Mouse (Mus musculus) megakaryocyte progenitor cell, adult 5-6 weeks (primary cell): ENCODE data around the gene Babam2. TPM values are rescaled to one million over a fixed set of nuclear protein-coding genes. Genes with fewer than 3 reads are reported as not detected.
A peak's percentile ranks its signal among the peaks of the same experiment; 100 is the strongest.

Experiments used
- ATAC-seq: replicated peaks from 2 replicates; pipeline ENCODE4 v1.8.0; 2016; ENCODE audit warnings: mild to moderate bottlenecking, moderate TSS enrichment, inconsistent platforms; ENCODE audit not compliant: poor library complexity
- total RNA-seq, 2 experiments: library from RNA; stranded (forward) in 1 of 2; stranded (reverse) in 1 of 2; fragments of 157-497, 149-512 nt in 1 of 2; fragments of 200-1000 nt in 1 of 2; gene quantifications; 2 replicates each; pipeline versions ENCODE4 v1.2.3 to v1.2.4; 2015 to 2017

Babam2 gene
- total RNA-seq, 2 experiments from 2014 or later = 37.7 to 117 TPM

DNA sequence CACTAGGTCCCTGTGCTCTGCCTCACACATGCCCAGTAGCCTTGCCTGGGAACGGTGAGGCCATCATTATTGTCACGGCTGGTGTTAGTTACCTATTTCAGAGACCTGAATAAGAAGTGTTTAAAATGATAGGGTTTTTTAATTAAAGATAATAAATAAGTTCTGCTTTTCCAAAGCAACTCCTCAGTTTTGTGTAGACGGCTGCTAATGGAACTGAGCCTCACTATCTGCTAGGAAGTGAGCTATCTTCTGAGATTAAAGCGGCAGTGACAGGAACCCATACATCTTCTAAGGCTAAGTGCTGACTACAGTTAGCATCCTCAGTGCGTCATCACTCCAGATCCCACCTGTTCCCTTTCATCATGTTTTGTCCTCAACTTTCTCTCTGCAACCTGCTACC, 284.6 kb downstream of the Babam2 start:
- ATAC-seq = no peak

GRCm38 (mm10) chr5:31983161-31983560, 285.7 kb downstream of the Babam2 start:
- ATAC-seq = no peak

- ATAC-seq = 0 out of 2 replicates have a peak, but pooled peaks have one; percentile 6
Measured at GRCm38 (mm10) chr5:31983817-31984368, 286.4 kb downstream of the Babam2 start.

GRCm38 (mm10) chr5:31984369-31984961, 287.0 kb downstream of the Babam2 start:
- peak; percentile 79 for ATAC-seq

DNA sequence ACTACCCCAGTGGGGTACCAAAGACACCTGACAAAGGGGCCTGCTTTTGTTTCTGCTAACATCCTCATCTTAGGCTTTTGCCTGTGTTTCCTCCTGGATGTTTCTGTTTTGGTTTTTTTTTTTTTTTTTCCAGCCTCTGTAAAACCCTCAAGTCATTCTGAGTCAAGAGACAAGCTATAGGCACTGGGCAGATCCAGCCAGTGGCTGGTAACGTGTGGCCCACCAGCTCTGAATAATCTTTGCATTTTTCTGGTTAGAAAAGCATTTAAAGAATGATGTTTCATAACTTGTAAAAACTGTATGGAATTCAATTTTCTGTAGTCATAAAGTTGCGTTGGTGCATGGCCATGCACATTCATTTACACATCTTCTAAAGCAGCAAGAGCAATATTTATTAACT, 287.5 kb downstream of the Babam2 start:
- ATAC-seq = no peak

DNA sequence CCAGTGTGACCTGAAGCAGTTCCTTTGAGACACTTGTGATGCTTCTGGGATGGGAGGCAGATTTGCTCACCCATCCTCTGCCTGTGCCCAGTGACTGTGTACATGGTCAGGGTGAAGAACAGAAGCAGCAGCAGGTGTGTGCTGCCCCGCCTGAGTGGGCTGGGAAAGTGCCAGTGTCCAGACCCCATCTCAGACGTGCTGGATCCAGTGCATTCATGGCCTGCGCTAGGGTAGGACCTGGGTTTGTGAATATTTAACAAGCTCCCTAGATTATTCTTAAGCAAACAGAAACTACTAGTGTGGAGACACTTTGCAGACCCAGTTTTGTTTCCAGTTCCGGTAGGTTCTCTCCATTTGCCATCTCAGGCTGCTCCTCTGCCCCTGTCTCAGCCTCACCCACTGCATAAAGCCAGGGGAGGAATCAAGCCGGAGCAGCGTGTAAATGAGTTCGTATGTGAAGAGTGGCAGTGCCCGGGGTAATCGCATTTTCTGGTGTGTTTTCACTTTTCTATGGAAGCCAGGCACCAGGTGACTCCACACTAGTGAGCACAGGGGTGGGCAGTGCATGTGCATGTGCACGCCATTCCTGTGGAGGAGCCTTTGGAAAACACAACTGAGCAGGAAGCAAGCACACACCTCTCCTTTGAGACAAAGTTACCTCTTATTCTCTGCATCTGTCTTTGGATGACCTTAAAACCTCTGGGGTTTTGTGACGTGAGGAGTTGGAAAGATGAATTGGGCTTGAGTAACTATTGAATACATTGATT, 290.2 kb downstream of the Babam2 start:
- no peak for ATAC-seq

GRCm38 (mm10) chr5:31997189-31997954, 299.9 kb downstream of the Babam2 start:
- no peak for ATAC-seq

DNA sequence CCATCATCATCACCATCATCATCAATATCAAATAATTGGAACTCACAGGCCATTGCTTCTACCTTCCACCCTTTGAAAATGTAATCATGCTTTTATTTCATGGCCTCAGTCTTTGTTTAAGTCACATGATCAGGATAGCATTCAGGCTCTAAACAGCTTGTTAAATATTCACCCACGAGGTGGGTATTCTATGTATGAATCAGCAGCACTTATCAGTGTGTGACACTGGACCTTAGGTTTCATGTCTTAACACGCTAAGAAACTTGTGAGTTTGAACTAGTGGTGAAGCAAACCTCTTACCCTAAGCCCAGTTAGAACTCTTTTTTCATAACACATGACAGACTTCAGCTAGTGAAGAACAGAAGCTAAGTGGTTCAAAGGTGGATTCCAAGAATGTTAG, 301.3 kb downstream of the Babam2 start:
- ATAC-seq = no peak

GRCm38 (mm10) chr5:32000076-32000475, 302.6 kb downstream of the Babam2 start:
- no peak for ATAC-seq

GRCm38 (mm10) chr5:32001266-32001665, 303.8 kb downstream of the Babam2 start:
- no peak for ATAC-seq

- no peak for ATAC-seq
Measured at GRCm38 (mm10) chr5:32001771-32002170, 304.3 kb downstream of the Babam2 start.

DNA sequence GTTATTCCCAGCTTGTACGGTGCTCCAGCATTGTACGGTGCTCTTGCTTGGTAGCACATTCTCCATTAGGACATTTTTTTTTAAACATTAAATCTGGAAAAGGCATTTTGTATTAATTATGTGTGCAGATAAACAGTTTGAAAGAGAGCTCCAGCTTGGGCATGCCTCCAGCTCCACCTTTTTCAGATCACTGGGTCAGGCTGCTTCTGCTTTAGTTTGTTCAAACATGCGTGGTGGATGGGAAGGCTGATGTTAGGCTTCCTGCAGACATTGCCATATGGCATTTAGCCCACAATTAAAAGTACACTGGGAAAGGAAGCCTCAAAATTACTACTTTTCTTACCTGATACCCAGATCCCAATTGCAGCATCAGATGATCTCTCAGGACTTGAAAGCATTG, 310.9 kb downstream of the Babam2 start:
- ATAC-seq = no peak

- no peak for ATAC-seq
Measured at GRCm38 (mm10) chr5:32010056-32010455, 312.6 kb downstream of the Babam2 start.

- no peak for ATAC-seq
Measured at GRCm38 (mm10) chr5:32013053-32013452, 315.6 kb downstream of the Babam2 start.

DNA sequence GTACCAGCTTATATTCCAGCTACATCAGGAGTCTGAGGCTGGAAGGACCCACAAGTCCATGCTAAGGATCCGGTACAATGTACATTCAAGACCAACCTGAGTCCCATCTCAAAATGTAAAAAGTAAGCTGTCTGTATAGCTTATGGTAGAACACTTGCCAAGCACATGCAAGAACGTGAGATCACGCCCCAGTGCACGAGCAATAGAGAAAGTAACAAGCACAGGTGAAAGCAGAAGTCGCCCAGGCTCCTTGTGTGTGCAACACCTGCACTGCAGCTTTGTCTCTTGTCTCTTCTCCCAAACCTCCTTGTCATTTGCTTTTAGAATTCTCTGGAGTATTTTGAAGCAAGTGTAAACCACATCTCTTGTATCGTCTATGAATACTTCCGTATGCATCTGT, 317.3 kb downstream of the Babam2 start:
- no peak for ATAC-seq

DNA sequence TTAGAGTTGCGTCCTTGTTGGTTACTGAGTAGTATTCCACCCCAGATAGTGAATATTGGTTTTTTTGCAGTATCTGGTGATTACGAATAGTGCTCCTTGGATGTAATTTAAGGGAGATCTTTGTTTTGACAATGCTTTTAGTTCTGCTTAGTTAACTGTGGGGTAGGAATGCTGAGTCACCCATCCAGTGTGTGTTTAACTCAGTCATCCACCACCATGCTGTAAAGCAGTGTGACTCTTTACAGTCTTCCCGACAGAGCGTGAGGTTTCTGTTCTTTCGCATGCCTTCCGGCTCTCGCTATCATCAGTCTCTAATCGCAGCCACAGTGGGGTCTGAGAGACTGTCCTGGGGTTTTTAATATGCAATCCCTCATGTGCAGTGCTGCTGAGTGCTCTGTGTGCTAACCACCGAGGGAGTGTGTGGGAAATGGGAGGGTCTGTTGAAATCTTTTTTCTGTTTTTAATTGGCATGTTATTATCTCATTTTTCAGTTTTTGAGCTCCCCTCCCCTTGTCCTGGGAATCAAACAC, 318.5 kb downstream of the Babam2 start:
- ATAC-seq = peak; percentile 63

GRCm38 (mm10) chr5:32017686-32018085, 320.2 kb downstream of the Babam2 start:
- no peak for ATAC-seq

DNA sequence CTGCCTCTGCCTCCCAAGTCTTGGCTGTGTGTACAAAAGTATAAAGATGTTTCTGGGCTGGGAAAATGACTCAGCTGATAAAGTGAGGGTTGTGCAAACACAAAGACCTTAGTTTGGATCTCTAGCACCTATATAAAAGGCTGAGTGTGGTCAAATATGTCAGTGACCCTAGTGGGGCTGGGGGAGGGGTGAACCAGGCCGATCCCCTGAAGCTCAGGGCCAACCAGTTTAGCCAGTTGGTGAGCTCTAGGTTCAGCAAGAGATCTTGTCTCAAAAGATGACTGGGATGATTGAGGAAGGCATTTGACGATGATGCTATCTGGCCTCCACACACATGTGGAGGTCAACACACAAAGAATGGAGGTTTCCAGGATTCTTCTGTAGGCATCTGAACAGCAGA, 320.8 kb downstream of the Babam2 start:
- ATAC-seq = no peak

DNA sequence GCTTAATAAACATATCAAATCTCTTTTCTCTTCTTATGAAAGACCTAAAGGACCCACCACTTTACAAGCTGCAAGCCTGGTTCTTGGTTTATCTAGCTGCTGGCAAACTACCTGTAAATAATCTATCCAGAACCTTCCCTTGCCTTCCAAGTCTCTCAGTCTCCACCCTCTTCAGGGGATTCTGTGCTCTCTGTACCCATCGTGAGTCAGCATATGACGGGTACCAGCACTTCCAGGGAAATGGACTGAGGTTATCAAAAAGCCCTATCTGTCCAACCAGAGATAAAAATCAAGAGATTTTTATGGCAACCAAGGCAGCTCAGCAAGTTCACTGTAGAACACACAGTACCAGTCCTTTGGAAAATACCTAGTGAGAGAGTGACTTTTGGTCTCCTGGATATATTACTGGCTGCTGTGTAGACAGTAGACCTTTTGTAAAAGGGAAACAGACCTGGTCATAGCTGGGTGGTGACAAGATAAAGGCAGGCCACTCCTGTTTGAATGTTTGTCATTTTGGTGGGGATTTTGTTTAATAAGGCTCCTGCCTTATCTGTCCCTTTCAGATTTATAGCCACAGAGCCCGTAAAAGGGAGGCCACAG, 332.4 kb downstream of the Babam2 start:
- 0 out of 2 replicates have a peak, but pooled peaks have one; percentile 20 for ATAC-seq

DNA sequence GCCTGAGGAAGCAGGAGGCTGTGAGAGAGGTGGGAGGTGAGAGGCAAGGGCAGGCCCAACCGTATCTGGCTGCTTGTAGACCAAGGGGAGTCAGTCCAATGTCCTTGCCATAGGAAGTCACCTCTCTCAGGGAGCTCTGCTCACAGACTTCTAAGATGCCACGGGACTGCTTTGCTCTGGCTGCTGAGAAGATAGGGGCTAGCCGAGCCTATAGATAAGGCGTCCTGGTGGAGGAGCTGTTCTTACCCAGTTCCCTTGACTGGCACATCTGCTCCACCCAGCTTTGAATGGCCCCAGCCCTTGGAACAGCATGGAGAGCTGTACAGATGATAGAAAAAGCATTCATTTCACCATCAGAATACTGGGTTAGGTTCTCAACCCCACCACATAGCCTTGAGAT, 335.7 kb downstream of the Babam2 start:
- peak; percentile 90 for ATAC-seq

GRCm38 (mm10) chr5:32033621-32034020, 336.1 kb downstream of the Babam2 start:
- no peak for ATAC-seq
